Mouse (Mus musculus): ENCODE measurements at regions not wholly inside any gene's neighbourhood (a gene's known extent, or its start where the extent isn't known, plus 50 kb on each side); places are given as distances from the start of the nearest gene placed in this dataset.

DNA sequence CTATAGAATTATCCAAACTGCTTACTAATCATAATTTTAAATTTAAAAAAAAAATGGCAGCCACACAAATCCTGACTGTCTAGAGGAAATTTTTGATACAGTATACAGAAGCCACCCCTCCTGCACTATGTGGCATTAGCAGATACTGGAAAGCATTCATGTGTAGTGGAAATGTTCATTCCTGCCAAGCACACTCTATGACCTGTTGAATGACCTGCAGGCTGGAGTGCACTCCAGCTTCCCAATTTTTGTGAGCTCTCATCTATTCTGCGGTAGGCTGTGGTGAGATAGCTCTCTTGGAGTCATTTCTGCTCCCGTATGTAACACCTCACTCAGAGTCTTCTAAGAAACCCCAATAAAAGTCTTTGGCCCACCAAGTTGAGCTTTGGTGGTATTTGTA lies 382.5 kb downstream of the Nedd1 start:
- TF ChIP-seq CTCF (IDR thresholded peaks at IDR 0.05) (no peak), EP300 (IDR thresholded peaks at IDR 0.05) (no peak)
